Mouse (Mus musculus) heart, adult 2 months (tissue): ENCODE measurements around the gene Fbxw5.

Experiments used
- CTCF ChIP-seq: fragments of 200-600 bp; IDR thresholded peaks from 2 replicates; pipeline ENCODE4 v1.8.1; 2022; ENCODE audit warnings: antibody characterized with exemption, mild to moderate bottlenecking, moderate library complexity
- EP300 ChIP-seq: fragments of 200-500 bp; IDR thresholded peaks from 2 replicates; pipeline ENCODE4 v1.6.1; 2011; ENCODE audit warnings: low read depth, low read length, control low read depth; ENCODE audit not compliant: insufficient read depth
- POLR2A ChIP-seq: fragments of 200-500 bp; IDR thresholded peaks from 2 replicates; pipeline ENCODE4 v1.6.1; 2011; ENCODE audit warnings: mild to moderate bottlenecking, low read depth, low read length, control low read depth; ENCODE audit not compliant: insufficient read depth

- no peak for TF ChIP-seq CTCF
- no peak for TF ChIP-seq POLR2A
- TF ChIP-seq EP300: no peak
Observed at GRCm38 (mm10) chr2:25540541-25540948, 40.0 kb downstream of the Fbxw5 start.
